In the genomic region with DNA sequence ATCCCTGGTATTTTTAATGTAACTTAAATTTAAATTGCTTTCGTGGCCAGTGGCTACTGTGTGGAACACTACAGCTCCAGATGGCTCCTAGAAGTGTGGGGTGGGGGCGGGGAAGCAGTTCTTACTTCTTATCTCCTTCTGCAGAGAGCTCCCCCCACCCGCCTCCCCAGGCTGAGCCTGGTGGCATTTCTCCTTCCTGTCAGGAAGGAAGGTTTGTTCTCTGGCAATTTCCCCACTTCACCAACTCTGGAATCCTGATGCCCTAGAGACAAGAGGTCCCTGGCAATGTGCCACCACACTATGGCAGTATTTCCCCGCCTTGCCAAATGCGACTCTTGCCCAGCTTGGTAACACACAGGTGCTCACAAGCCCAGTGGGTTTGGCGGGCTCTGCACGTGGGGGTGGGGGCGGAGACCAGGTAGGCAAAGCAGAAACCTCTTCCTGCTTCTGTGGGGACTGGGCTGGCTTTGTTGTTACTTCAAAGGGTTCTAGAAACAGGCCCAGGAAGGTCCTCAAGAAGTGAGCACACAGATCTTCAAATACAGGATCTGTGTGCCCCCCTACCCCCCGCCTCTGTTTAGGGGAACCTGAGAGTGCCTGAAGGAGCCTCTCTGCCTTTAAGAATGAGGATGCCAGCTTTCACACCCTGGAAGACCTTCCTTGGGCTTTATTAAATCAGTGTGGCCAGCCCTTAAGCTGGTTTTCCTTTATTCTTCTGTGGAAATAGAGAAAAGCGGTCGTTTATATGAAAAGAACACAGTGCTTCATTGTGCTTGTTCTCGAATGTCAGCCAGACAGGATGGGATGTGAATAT, we compare ENCODE assay signal across 9 mouse cellular contexts. TPM values are rescaled to one million over a fixed set of nuclear protein-coding genes. Genes with fewer than 3 reads are reported as not detected.
DNase-seq lines count a peak whose midpoint lies in the region; ATAC-seq and TF ChIP-seq lines count a peak whose summit lies in the region.
"Had no signal": no experiment of that assay in that cellular context is flagged by ENCODE, and none has a peak within 500 bp of the region (broad histone marks: within the 10 kb centered on the region; RNA-seq: fewer than 3 reads in every experiment).

No protein-coding gene starts in this region.

- H3K27me3 ChIP-seq in heart, embryonic 16.5 days (ENCODE audit: control insufficient read depth, insufficient read depth, low read length) = no peaks in the 10 kb centered on the region

- DNase-seq in left cerebral cortex, adult 2 months (ENCODE audit: extremely low spot score in 1 of 2, low spot score in 2 of 2) = peak in 1 of 2 experiments; percentile 24
- no peak for DNase-seq in left cerebral cortex, adult 11 months (ENCODE audit: low spot score)
- DNase-seq in brain, adult 2 months (ENCODE audit: low read depth, low spot score) = peak; percentile 62
- DNase-seq in kidney, postnatal 14 days = peak; percentile 90
- peak; percentile 80 to 89 for DNase-seq in thymus, postnatal 10 days (ENCODE audit: low spot score in 2 of 2)
- no peak for DNase-seq in embryo, embryonic 10.5 days (ENCODE audit: low spot score)

- peak; percentile 29 for ATAC-seq in heart, embryonic 16.5 days (replicated peaks; ENCODE audit: extremely low read depth, insufficient read depth, low FRiP score)
- ATAC-seq in megakaryocyte progenitor cell, adult 5-6 weeks (replicated peaks; ENCODE audit: poor library complexity) = peak; percentile 59

- no peaks in the 10 kb centered on the region for H3K9me3 ChIP-seq in heart, embryonic 16.5 days (replicated peaks; ENCODE audit: control insufficient read depth, low read length)

- intact Hi-C loops in left cerebral cortex, adult 2 months (cut with DNase I) = loop anchor here (2.0 to 10.0 kb wide), 3 partner anchors 55 to 287 kb away; partner anchors contain the start of gene Nufip2

- peaks cover 42% of the 10 kb centered on the region for H3K4me1 ChIP-seq in heart, embryonic 16.5 days (ENCODE audit: control insufficient read depth, insufficient read depth, low read length)

- peak overlapping the region; percentile 77 for H3K4me2 ChIP-seq in heart, embryonic 16.5 days (ENCODE audit: low read depth, low read length)

- H3K27ac ChIP-seq in left cerebral cortex, adult 2 months = peak overlapping the region; percentile 81
- H3K27ac ChIP-seq in heart, embryonic 16.5 days (ENCODE audit: low read length) = peak overlapping the region; percentile 89

- H3K4me3 ChIP-seq in left cerebral cortex, adult 2 months = no peak overlapping the region
- H3K4me3 ChIP-seq in heart, embryonic 16.5 days (ENCODE audit: low read length) = no peak overlapping the region; the same call in 1 of the 2 replicates

- 27% methylated on average over 12 of the region's 12 CpGs for WGBS in heart, embryonic 16.5 days

- TF ChIP-seq CTCF in left cerebral cortex, adult 2 months (IDR thresholded peaks at IDR 0.05) = no peak

- no peaks in the 10 kb centered on the region for H3K36me3 ChIP-seq in heart, embryonic 16.5 days (ENCODE audit: control insufficient read depth, insufficient read depth)

- peak overlapping the region; percentile 67 for H3K9ac ChIP-seq in heart, embryonic 16.5 days (ENCODE audit: low read length)

RNA-seq across cellular contexts. Expression of gene Gm10277, which starts 4.4 kb away (rescaled TPM):
- not detected for total RNA-seq in left cerebral cortex, adult 2 months (2021)
- polyA plus RNA-seq in heart, embryonic 16.5 days (2015; fragmentation: Nextera tagmentation; extraction: Ambion mirVana) = 1.2 and 1.3 TPM in 2 replicates
- not detected in 2 replicates for total RNA-seq in megakaryocyte progenitor cell, adult 5-6 weeks (2015)
- not detected in 2 replicates for total RNA-seq in megakaryocyte progenitor cell, adult 5-6 weeks (2017)
- total RNA-seq: neutrophil, adult 5-6 weeks had no signal

RNA-seq across cellular contexts. Expression of gene Myo18a, which starts 28.9 kb away (rescaled TPM):
- total RNA-seq in left cerebral cortex, adult 2 months (2021) = 100 to 1,000 TPM; 164 to 169 TPM
- 104 and 122 TPM in 2 replicates for polyA plus RNA-seq in heart, embryonic 16.5 days (2015; fragmentation: Nextera tagmentation; extraction: Ambion mirVana)
- total RNA-seq in megakaryocyte progenitor cell, adult 5-6 weeks (2015) = 23.1 and 25.1 TPM in 2 replicates
- total RNA-seq in megakaryocyte progenitor cell, adult 5-6 weeks (2017) = 71.4 and 99.8 TPM in 2 replicates

Comparison
In these comparisons a context has a peak if more than half of its experiments do, and no peak if none do; other contexts are left out.
1. DNase-seq: peak in brain, adult 2 months (single experiment), kidney, postnatal 14 days (single experiment) and thymus, postnatal 10 days (2 of 2); none in left cerebral cortex, adult 11 months (single experiment) and embryo, embryonic 10.5 days (single experiment).